Mouse (Mus musculus): Measurements from ENCODE around the gene Zfp64. TPM values are rescaled to one million over a fixed set of nuclear protein-coding genes. Genes with fewer than 3 reads are reported as not detected.
"Not testable (repeated sequence)": the region's sequence is repeated elsewhere in the genome, so short reads cannot be mapped to it uniquely, and the experiment has no call there.

The Zfp64 gene
- total RNA-seq, 2 experiments from 2014 or later, result 7.4 to 7.6 TPM

DNA sequence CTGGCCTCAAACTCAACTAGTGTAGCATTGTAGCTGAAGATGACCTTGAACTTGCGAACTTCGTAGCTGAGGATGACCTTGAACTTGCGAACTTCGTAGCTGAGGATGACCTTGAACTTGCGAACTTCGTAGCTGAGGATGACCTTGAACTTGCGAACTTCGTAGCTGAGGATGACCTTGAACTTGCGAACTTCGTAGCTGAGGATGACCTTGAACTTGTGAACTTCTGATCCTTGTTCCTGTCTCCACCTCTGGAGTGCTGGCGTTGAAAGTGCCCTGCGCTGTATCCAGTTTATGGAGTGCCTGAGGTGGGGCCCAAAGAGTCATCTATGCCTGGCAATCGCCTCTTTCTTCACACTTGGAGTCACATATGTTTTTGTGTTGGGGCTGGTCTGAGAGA is 101.5 kb downstream of the Zfp64 start:
- DNase-seq (ENCODE audit: low spot score), result not testable (repeated sequence)

DNA sequence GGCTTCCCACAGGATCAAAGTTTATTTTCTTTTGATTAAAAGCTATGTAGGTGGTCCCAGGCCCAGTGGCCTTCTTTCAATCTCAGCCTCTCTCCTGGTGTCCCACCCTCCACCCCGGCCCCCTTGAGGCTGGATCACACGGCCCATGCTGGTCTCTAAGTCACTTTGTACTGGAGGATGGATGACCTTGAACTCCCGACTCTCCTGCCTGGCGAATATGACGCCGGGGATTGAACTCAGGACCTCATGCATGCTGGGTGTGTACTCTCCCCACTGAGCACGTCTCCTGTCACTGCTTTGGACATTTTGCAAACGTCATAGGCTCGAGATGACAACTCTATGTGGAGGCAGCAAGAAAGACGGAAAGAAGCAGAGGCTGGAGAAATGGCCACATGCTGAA is 103.8 kb downstream of the Zfp64 start:
- no peak for DNase-seq (ENCODE audit: low spot score)

DNA sequence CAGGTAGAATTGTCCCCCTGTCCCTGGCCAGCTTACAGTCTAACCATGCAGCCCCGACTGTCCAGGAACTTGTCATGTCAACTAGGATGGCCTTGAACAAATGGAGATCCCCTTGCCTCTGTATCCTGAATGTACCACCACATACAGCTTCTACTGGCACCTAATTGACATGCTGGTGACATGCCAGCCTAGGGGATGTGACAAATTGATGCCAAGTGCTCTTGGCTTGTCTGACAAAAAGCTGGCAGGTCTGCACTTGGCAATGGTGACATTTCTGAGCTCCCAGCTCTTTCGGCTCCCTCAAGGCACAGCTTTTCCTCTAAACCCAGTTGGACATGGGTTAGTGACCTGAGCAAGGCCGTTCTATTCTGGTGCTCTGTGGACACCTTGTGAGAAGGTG is 106.8 kb downstream of the Zfp64 start:
- DNase-seq (ENCODE audit: low spot score), result no peak

DNA sequence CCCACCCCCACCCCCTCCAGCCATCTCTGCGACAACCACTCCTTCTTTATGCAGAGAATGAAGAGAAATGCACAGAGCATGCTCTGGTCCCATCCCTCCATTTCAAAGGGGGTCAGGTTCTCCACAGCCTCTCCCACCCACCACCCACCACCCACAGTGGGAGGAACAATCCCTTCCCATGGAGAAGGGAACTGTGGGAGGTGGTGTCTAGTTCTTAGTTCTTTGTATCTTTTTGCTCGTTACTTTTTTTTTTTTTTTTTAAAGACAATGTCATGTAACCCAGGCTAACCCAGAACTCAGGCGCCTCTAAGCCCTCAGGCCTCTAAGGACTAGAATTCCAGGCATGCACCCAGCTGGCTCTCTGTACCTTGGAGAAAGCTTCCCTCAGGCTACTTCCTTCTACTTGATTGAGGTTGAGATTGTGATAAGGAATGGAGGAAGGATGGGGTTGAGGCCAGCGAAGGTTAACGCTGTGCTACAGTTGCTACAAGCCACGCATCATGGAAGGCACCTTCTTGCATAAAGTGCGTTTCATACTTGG is 109.1 kb downstream of the Zfp64 start:
- DNase-seq (ENCODE audit: low spot score), result no peak

Other genes starting within 250 kb of the Zfp64 start
- 10 to 100 TPM; 30.4 to 32.3 TPM for gene Atp9a, start 213.2 kb downstream of the Zfp64 start, total RNA-seq (2021)
- gene Sall4, start 187.6 kb downstream of the Zfp64 start, total RNA-seq (2021), result 1 to 10 TPM; 2.4 to 3.0 TPM

Measured in gastrocnemius, adult 18-20 months (tissue).